Mouse (Mus musculus) brain, embryonic 14.5 days (tissue): Measurements from ENCODE around the gene Fmo1. TPM values are rescaled to one million over a fixed set of nuclear protein-coding genes. Genes with fewer than 3 reads are reported as not detected.
A peak's percentile ranks its signal among the peaks of the same experiment; 100 is the strongest.
"Not testable (repeated sequence)": the region's sequence is repeated elsewhere in the genome, so short reads cannot be mapped to it uniquely, and the experiment has no call there.

Source experiments
- DNase-seq: peaks from one replicate; pipeline ENCODE4 v3.0.0-alpha.2; 2011; ENCODE audit warnings: low read depth
- CTCF ChIP-seq: fragments of 200-500 bp; IDR thresholded peaks from 2 replicates; pipeline ENCODE4 v1.5.1; 2012; ENCODE audit warnings: inconsistent platforms, mild to moderate bottlenecking, moderate library complexity, borderline replicate concordance; ENCODE audit not compliant: insufficient read depth, insufficient read length; ENCODE audit errors: extremely low read depth
- polyA plus RNA-seq: library from polyadenylated mRNA; depleted of rRNA; stranded (reverse); fragments of >200 nt; gene quantifications from 2 replicates; pipeline ENCODE4 v1.2.3, GENCODE M21; 2012; rRNA removed

Gene Fmo1
- polyA plus RNA-seq, 1 experiment: 38.2 TPM

DNA sequence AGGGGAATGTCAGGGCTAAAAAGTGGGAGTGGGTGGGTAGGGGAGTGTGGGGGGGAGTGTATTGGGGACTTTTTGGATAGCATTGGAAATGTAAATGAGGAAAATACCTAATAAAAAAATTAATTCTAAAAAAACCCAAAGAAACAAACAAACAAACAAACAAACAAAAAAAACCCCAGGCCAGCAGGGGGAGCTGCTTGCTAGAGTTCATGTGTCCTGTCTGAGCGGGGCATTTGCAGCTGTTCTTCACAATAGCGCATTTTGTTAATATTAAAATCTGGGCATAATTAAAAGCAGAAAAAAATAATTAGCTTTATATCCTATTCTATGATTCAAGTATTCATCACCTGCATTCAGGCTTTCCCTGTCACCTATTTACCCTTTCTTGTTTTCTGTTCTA is 85.4 kb downstream of the Fmo1 start:
- TF ChIP-seq CTCF: peak; percentile 21; the same call in 1 of the 2 replicates
- DNase-seq: not testable (repeated sequence)

Other genes starting within 250 kb of the Fmo1 start
- gene Myoc, start 227.5 kb downstream of the Fmo1 start, polyA plus RNA-seq: 0.04 and 0.11 TPM in 2 replicates
- 0.19 TPM in 1 of 2 replicates, not detected in the other for gene Myocos, start 208.4 kb downstream of the Fmo1 start, polyA plus RNA-seq
- gene Prrc2c, start 126.1 kb downstream of the Fmo1 start, polyA plus RNA-seq: 31.1 and 73.6 TPM in 2 replicates
- 0.55 and 0.79 TPM in 2 replicates for gene Fmo4, start 52.6 kb downstream of the Fmo1 start, polyA plus RNA-seq
- gene Fmo2, start 32.1 kb upstream of the Fmo1 start, polyA plus RNA-seq: 0.14 and 0.34 TPM in 2 replicates
- gene Fmo6, start 70.9 kb upstream of the Fmo1 start, polyA plus RNA-seq: not detected in 2 replicates
- not detected in 2 replicates for gene Fmo3, start 117.9 kb upstream of the Fmo1 start, polyA plus RNA-seq
- not detected in 2 replicates for gene Mroh9, start 219.1 kb upstream of the Fmo1 start, polyA plus RNA-seq